Mouse (Mus musculus) erythroblast, embryonic 14.5 days (primary cell): ENCODE data around the gene Tmem72. TPM values are rescaled to one million over a fixed set of nuclear protein-coding genes. Genes with fewer than 3 reads are reported as not detected.
A peak's percentile ranks its signal among the peaks of the same experiment; 100 is the strongest.

Source experiments
- H3K27me3 ChIP-seq: 2 replicates; pipeline ENCODE4 v1.6.1; 2012; ENCODE audit warnings: inconsistent platforms; ENCODE audit not compliant: control insufficient read depth
- H3K36me3 ChIP-seq: 2 replicates; pipeline ENCODE4 v1.6.1; 2012; ENCODE audit warnings: mild to moderate bottlenecking, inconsistent platforms; ENCODE audit not compliant: control insufficient read depth
- H3K4me1 ChIP-seq: 2 replicates; pipeline ENCODE4 v1.6.1; 2012; ENCODE audit warnings: inconsistent platforms; ENCODE audit not compliant: control insufficient read depth
- H3K4me3 ChIP-seq: replicated peaks from 2 replicates; pipeline ENCODE3; 2012; ENCODE audit warnings: moderate library complexity, mild to moderate bottlenecking, inconsistent platforms
- H3K9me3 ChIP-seq: 2 replicates; pipeline ENCODE4 v1.6.1; 2012; ENCODE audit warnings: low read length, inconsistent platforms, mixed read lengths; ENCODE audit not compliant: control insufficient read depth
- GATA1 ChIP-seq: IDR thresholded peaks from 2 replicates; pipeline ENCODE4 v1.6.1; 2012; ENCODE audit warnings: low read length, inconsistent platforms, mixed read lengths
- TAL1 ChIP-seq: IDR thresholded peaks from 3 replicates; pipeline ENCODE4 v1.6.1; 2012; ENCODE audit warnings: low read length, inconsistent platforms, mixed read lengths
- polyA plus RNA-seq: library from polyadenylated mRNA; stranded (reverse); fragments of >175 nt; gene quantifications from 2 replicates; pipeline ENCODE4 v1.2.3, GENCODE M21; 2012

Gene Tmem72
- polyA plus RNA-seq, 1 experiment: not detected

DNA sequence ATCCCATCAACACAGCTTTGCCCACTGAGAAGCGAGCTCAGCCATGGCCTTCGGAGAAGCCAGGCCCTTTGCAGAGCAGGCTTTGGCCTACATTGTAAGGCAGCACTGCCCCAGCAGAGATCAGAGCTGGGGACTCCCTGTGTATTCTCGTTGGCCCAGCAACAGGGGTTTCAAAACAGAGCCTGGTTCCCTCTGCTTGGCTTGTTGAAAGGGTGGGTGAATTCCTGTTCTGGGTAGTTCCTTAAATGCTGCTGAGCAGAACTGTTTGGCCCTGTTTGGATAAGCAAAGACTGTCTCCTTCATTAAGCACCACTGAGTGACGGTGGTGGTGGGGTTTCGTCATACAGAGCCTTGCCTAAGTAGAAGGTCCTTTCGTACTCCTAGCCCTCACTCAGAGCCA lies 52.7 kb downstream of the Tmem72 start:
- no peaks in the 10 kb centered on the region for H3K4me1 ChIP-seq
- H3K4me3 ChIP-seq: no peak overlapping the region
- no peaks in the 10 kb centered on the region for H3K9me3 ChIP-seq
- no peaks in the 10 kb centered on the region for H3K36me3 ChIP-seq
- TF ChIP-seq GATA1 (no peak), TAL1 (no peak)
- no peaks in the 10 kb centered on the region for H3K27me3 ChIP-seq

- TF ChIP-seq GATA1: no peak
- TF ChIP-seq TAL1: no peak
- H3K4me3 ChIP-seq: no peak overlapping the region
- H3K9me3 ChIP-seq: no peaks in the 10 kb centered on the region
- H3K36me3 ChIP-seq: no peaks in the 10 kb centered on the region
- H3K4me1 ChIP-seq: no peaks in the 10 kb centered on the region
- H3K27me3 ChIP-seq: no peaks in the 10 kb centered on the region
Measured at GRCm38 (mm10) chr6:116663364-116663763, 53.3 kb downstream of the Tmem72 start.

- H3K27me3 ChIP-seq: no peaks in the 10 kb centered on the region
- peaks cover 7% of the 10 kb centered on the region for H3K4me1 ChIP-seq
- H3K36me3 ChIP-seq: no peaks in the 10 kb centered on the region
- H3K9me3 ChIP-seq: peaks cover 17% of the 10 kb centered on the region; the same call in 1 of the 2 replicates
- H3K4me3 ChIP-seq: no peak overlapping the region
- TF ChIP-seq TAL1 (no peak), GATA1 (no peak)
Measured at GRCm38 (mm10) chr6:116653684-116654454, 62.8 kb downstream of the Tmem72 start.

- no peak for TF ChIP-seq GATA1
- no peak for TF ChIP-seq TAL1
- Histone ChIP-seq H3K27me3 (no peaks in the 10 kb centered on the region), H3K4me1 (peaks cover 7% of the 10 kb centered on the region), H3K36me3 (no peaks in the 10 kb centered on the region), H3K9me3 (peaks cover 17% of the 10 kb centered on the region; the same call in 1 of the 2 replicates), H3K4me3 (no peak overlapping the region)
Measured at GRCm38 (mm10) chr6:116653191-116653590, 63.5 kb downstream of the Tmem72 start.

DNA sequence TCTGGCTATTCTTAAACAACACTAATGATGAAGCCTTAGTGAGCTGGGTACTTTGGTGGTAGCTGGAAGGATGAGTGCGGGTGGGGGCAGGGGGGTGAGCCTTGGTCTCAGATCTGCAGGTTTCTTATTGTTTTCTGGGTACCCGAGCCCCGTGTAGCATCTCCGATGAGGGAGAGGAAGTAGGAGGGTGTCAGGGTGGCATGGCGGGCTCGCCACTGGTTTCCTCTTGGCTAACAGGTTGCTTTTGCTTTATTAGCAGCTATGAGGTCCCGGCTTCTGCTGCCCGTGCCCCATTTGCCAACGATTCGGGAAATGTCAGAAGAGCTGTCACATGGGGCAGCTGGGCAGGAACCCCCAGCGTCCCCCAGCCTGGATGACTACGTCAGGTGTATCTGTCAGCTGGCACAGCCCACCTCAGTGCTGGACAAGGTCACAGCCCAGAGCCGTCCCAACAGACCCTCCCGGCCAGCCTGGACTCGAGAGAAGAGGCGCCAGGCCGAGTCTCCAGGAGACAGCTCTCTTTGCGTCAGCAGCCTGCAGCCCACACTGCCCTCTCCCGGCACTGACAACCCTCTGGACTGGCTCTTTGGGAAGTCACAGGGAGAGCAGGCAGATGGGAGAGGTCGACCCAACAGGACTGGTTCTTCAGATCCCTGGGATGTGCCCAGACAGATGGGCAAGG lies 65.1 kb downstream of the Tmem72 start:
- H3K4me1 ChIP-seq: peaks cover 7% of the 10 kb centered on the region
- TF ChIP-seq GATA1 (no peak), TAL1 (no peak)
- peaks cover 8% of the 10 kb centered on the region; the same call in 1 of the 2 replicates for H3K9me3 ChIP-seq
- no peak overlapping the region for H3K4me3 ChIP-seq
- no peaks in the 10 kb centered on the region for H3K36me3 ChIP-seq
- no peaks in the 10 kb centered on the region for H3K27me3 ChIP-seq

DNA sequence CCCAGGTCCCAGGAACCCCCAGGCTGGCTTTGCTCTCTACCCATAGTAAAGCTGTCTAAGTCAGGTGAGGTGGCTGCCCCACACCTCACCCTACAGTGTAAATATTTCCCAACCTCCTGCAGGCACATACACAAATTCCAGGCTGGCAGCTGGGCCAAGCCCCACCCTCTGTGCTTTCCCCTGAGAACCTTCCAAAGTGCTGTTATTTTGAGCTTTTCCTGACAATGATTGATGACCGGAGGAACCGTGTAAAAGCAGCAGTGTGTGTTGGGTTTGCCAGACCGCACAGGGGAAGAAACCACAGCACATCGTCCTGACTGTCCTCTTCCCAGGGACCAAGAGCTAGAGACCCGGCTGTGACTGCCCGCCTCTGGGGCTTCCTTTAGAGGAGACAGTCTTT lies 66.3 kb downstream of the Tmem72 start, which contains the start of gene Depp1:
Depp1 (plus strand) TSS at position 204 of the 400 bp plus-strand sequence.
- H3K9me3 ChIP-seq: no peaks in the 10 kb centered on the region; the same call in 1 of the 2 replicates
- H3K4me1 ChIP-seq: peaks cover 7% of the 10 kb centered on the region
- peak within 1 kb of the TSS; percentile 29 for H3K4me3 ChIP-seq
- no peaks in the 10 kb centered on the region for H3K27me3 ChIP-seq
- no peaks in the 10 kb centered on the region for H3K36me3 ChIP-seq
- TF ChIP-seq TAL1 (no peak), GATA1 (no peak)

DNA sequence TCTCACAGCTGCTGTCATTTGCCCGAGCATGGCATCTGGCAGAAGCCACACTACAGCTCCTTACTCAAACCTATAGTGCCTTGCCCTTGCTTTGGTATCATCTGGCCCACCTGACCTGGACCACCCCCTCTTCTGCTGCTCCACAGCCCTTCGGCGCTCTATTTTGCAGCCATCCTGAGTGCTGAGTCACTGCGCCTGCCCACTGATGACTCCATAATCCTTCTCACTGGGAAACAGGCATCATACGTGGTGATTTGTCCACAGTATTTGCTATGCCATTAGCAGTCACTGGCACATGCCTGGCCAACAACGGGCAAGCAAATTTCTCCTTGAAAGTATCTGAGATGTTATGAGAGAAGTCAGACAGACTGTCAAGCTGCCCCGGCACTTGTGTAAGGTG lies 66.9 kb downstream of the Tmem72 start:
- Histone ChIP-seq H3K4me3 (no peak overlapping the region), H3K4me1 (peaks cover 7% of the 10 kb centered on the region), H3K27me3 (no peaks in the 10 kb centered on the region), H3K36me3 (no peaks in the 10 kb centered on the region), H3K9me3 (no peaks in the 10 kb centered on the region; the same call in 1 of the 2 replicates)
- TF ChIP-seq GATA1 (no peak), TAL1 (no peak)

DNA sequence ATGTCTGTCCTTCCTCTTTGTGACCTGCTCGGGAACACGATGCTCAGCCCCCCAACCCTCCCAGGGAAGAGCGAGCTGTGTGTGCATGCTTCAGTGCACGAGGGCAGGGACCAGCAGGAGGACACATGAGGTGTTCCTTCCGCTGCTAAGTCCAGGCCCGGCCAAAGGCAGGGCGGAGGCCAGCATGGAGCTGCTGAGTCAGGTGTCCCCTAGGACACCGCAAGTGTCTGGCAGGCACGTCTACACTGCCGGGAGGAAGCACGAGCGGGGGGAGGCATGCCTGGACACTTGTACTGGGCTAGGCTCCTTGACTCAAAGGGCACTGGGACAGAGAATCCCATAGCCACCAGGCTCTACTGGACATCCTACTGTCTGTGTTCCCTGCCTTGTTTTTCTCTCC lies 69.0 kb downstream of the Tmem72 start:
- H3K9me3 ChIP-seq: no peaks in the 10 kb centered on the region; the same call in 1 of the 2 replicates
- H3K36me3 ChIP-seq: no peaks in the 10 kb centered on the region
- no peak for TF ChIP-seq TAL1
- TF ChIP-seq GATA1: no peak
- H3K4me1 ChIP-seq: peaks cover 7% of the 10 kb centered on the region
- H3K4me3 ChIP-seq: no peak overlapping the region
- H3K27me3 ChIP-seq: no peaks in the 10 kb centered on the region

GRCm38 (mm10) chr6:116644335-116644734 lies 72.4 kb downstream of the Tmem72 start:
- no peak for TF ChIP-seq TAL1
- no peak for TF ChIP-seq GATA1
- no peaks in the 10 kb centered on the region for H3K36me3 ChIP-seq
- no peaks in the 10 kb centered on the region; the same call in 1 of the 2 replicates for H3K9me3 ChIP-seq
- H3K27me3 ChIP-seq: no peaks in the 10 kb centered on the region
- no peaks in the 10 kb centered on the region for H3K4me1 ChIP-seq
- no peak overlapping the region for H3K4me3 ChIP-seq

DNA sequence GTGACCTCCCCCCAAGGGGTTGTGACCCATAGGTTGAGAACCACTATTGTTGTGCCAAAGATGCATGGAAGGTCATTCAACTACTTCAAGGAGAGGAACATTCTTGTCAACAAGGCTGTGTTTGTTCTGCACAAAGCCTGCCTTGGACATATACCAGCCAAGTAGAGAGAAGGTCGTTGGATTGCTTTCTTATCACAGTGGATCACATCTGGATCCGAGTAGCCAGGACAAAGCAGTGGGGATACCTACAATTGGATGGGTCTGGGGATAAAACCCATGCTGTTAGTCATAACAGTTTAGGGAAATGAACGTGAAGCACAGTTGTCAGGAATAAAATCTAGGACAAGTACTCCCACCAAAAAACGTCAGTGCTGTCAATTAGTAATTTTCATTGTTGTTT lies 72.8 kb downstream of the Tmem72 start:
- Histone ChIP-seq H3K4me1 (no peaks in the 10 kb centered on the region), H3K27me3 (no peaks in the 10 kb centered on the region), H3K9me3 (no peaks in the 10 kb centered on the region; the same call in 1 of the 2 replicates), H3K4me3 (no peak overlapping the region), H3K36me3 (no peaks in the 10 kb centered on the region)
- no peak for TF ChIP-seq GATA1
- no peak for TF ChIP-seq TAL1
